Mouse (Mus musculus) Patski (cell line): ENCODE data around the gene Arsk. TPM values are rescaled to one million over a fixed set of nuclear protein-coding genes. Genes with fewer than 3 reads are reported as not detected.
A peak's percentile ranks its signal among the peaks of the same experiment; 100 is the strongest.

Experiments
- ATAC-seq: fragments of 100-300 bp; one replicate; pipeline ENCODE4 v1.8.0; 2021
- CTCF ChIA-PET: fragments of 350-600 bp; sonication (Branson Sonifier 250); formaldehyde crosslinking; loops from one replicate; lab custom pipeline; 2022; ENCODE audit warnings: inconsistent platforms; lab: Charles Lee
- POLR2A ChIA-PET: fragments of 350-600 bp; sonication (Branson Sonifier 250); formaldehyde crosslinking; loops from one replicate; lab custom pipeline; 2022; ENCODE audit warnings: antibody characterized with exemption, inconsistent platforms; lab: Charles Lee
- DNase-seq: peaks from one replicate; pipeline ENCODE4 v3.0.0-alpha.2; 2011; ENCODE audit warnings: low read depth, low spot score
- H3K27me3 ChIP-seq: fragments of 371-371 bp; one replicate; pipeline ENCODE4 v1.5.1; 2021
- CTCF ChIP-seq: fragments of 100-300 bp; IDR thresholded peaks from one replicate; pipeline ENCODE4 v1.5.1; 2021
- in situ Hi-C: fragments of 300-500 bp; cut with MboI; formaldehyde crosslinking; loops from 3 replicates; pipeline ENCODE4 v1.11.1; 2018; ENCODE audit warnings: low pct_unique_long_range_greater_than_20kb, mixed read lengths
- polyA plus RNA-seq: library from polyadenylated mRNA; unstranded; gene quantifications from one replicate; pipeline ENCODE4 v1.2.3, GENCODE M21; 2021

The Arsk gene
- polyA plus RNA-seq, 1 experiment from 2014 or later: 39.1 TPM

- no peak for DNase-seq
- ChIA-PET CTCF (no interaction called here), POLR2A (no interaction called here)
- no peaks in the 10 kb centered on the region for H3K27me3 ChIP-seq
- no peak for ATAC-seq
- no peak for TF ChIP-seq CTCF
- in situ Hi-C loops: loop anchor here (10.0 kb wide), 1 partner anchor 800 kb away; no protein-coding TSS in a partner anchor
Observed at GRCm38 (mm10) chr13:76024588-76024987, 73.9 kb downstream of the Arsk start.

GRCm38 (mm10) chr13:76021782-76022181 is 76.7 kb downstream of the Arsk start:
- DNase-seq: no peak
- POLR2A ChIA-PET: no interaction called here
- peak; percentile 53 for TF ChIP-seq CTCF
- ATAC-seq: no peak
- in situ Hi-C loops: loop anchor here (10.0 kb wide), 1 partner anchor 797 kb away; no protein-coding TSS in a partner anchor
- no peaks in the 10 kb centered on the region for H3K27me3 ChIP-seq
- CTCF ChIA-PET: interaction anchor here (0.7 to 2.0 kb wide), 6 partner anchors 30 to 795 kb away, joined by 3 to 6 read pairs (median 3); no protein-coding TSS in a partner anchor

GRCm38 (mm10) chr13:76018844-76019400 is 79.5 kb downstream of the Arsk start:
- ChIA-PET POLR2A (interaction anchor here (2.1 kb wide), 1 partner anchor 76 kb away, joined by 8 read pairs; no protein-coding TSS in a partner anchor), CTCF (interaction anchor here (1.5 kb wide), 1 partner anchor 77 kb away, joined by 6 read pairs; no protein-coding TSS in a partner anchor)
- in situ Hi-C loops: loop anchor here (10.0 kb wide), 1 partner anchor 74 kb away; the partner anchor contains the start of gene Rhobtb3
- ATAC-seq (peak; percentile 22), DNase-seq (no peak)
- TF ChIP-seq CTCF: no peak
- no peaks in the 10 kb centered on the region for H3K27me3 ChIP-seq

- in situ Hi-C loops: loop anchor here (10.0 kb wide), 1 partner anchor 73 kb away; the partner anchor contains the start of gene Rhobtb3
- DNase-seq (peak; percentile 71), ATAC-seq (peak; percentile 100)
- TF ChIP-seq CTCF: no peak
- POLR2A ChIA-PET: interaction anchor here (2.1 kb wide), 1 partner anchor 75 kb away, joined by 8 read pairs; no protein-coding TSS in a partner anchor
- CTCF ChIA-PET: interaction anchor here (1.5 kb wide), 1 partner anchor 76 kb away, joined by 6 read pairs; no protein-coding TSS in a partner anchor
- no peaks in the 10 kb centered on the region for H3K27me3 ChIP-seq
Observed at GRCm38 (mm10) chr13:76017974-76018843, 80.3 kb downstream of the Arsk start, which contains the start of gene Rfesd. Gene Rfesd, minus strand, starts transcription at chr13:76018719.

GRCm38 (mm10) chr13:76017465-76017864 is 81.0 kb downstream of the Arsk start:
- in situ Hi-C loops: loop anchor here (10.0 kb wide), 1 partner anchor 73 kb away; the partner anchor contains the start of gene Rhobtb3
- DNase-seq: no peak
- ATAC-seq: no peak
- no peak for TF ChIP-seq CTCF
- no peaks in the 10 kb centered on the region for H3K27me3 ChIP-seq
- ChIA-PET CTCF (interaction anchor here (0.7 kb wide), 1 partner anchor 75 kb away, joined by 3 read pairs; no protein-coding TSS in a partner anchor), POLR2A (interaction anchor here (2.1 kb wide), 1 partner anchor 74 kb away, joined by 8 read pairs; no protein-coding TSS in a partner anchor)

GRCm38 (mm10) chr13:76014511-76014910 is 83.9 kb downstream of the Arsk start:
- TF ChIP-seq CTCF: no peak
- DNase-seq: no peak
- H3K27me3 ChIP-seq: no peaks in the 10 kb centered on the region
- ATAC-seq: no peak
- ChIA-PET POLR2A (no interaction called here), CTCF (no interaction called here)
- in situ Hi-C loops: loop anchor here (10.0 kb wide), 1 partner anchor 70 kb away; the partner anchor contains the start of gene Rhobtb3

Other genes starting within 250 kb of the Arsk start
- 36.4 TPM for gene Rhobtb3, start 154.7 kb downstream of the Arsk start, polyA plus RNA-seq
- 1.7 TPM for gene Spata9, start 131.5 kb downstream of the Arsk start, polyA plus RNA-seq
- gene Rfesd, start 79.9 kb downstream of the Arsk start, polyA plus RNA-seq: 19.8 TPM
- gene Gpr150, start 41.7 kb downstream of the Arsk start, polyA plus RNA-seq: not detected
- gene Ttc37, start 74 bp upstream of the Arsk start, polyA plus RNA-seq: 23.8 TPM
- not detected for gene Fam81b, start 206.4 kb upstream of the Arsk start, polyA plus RNA-seq